Mouse (Mus musculus): ENCODE measurements around the gene Dkk3. TPM values are rescaled to one million over a fixed set of nuclear protein-coding genes. Genes with fewer than 3 reads are reported as not detected.

Dkk3 gene
- polyA plus RNA-seq, 1 experiment from 2014 or later: 17.0 TPM

GRCm38 (mm10) chr7:112138509-112139405 is 20.1 kb downstream of the Dkk3 start:
- WGBS: 51% methylated on average over 11 of the region's 11 CpGs
- H3K9ac ChIP-seq (ENCODE audit: low read depth, low read length): no peak overlapping the region
- 0 out of 2 replicates have a peak, but pooled peaks have one; percentile 22 for ATAC-seq
- no peaks in the 10 kb centered on the region for H3K9me3 ChIP-seq (ENCODE audit: control insufficient read depth)
- no peak overlapping the region for H3K4me3 ChIP-seq (ENCODE audit: low read depth, low read length)
- no peaks in the 10 kb centered on the region for H3K27me3 ChIP-seq (replicated peaks; ENCODE audit: control insufficient read depth, insufficient read depth, low read length)
- no peak overlapping the region for H3K4me2 ChIP-seq (replicated peaks; ENCODE audit: low read depth)
- H3K27ac ChIP-seq (ENCODE audit: low read depth, low read length): no peak overlapping the region; the same call in 1 of the 2 replicates
- H3K4me1 ChIP-seq (replicated peaks; ENCODE audit: control insufficient read depth, insufficient read depth, low read length): 0 out of 2 replicates have a peak, but pooled peaks cover 7% of the 10 kb centered on the region
- TF ChIP-seq CTCF (IDR thresholded peaks at IDR 0.05; ENCODE audit: low read depth): no peak
- H3K36me3 ChIP-seq (ENCODE audit: control insufficient read depth, insufficient read depth): no peaks in the 10 kb centered on the region

GRCm38 (mm10) chr7:112138168-112138508 is 20.7 kb downstream of the Dkk3 start:
- Histone ChIP-seq H3K36me3 (ENCODE audit: control insufficient read depth, insufficient read depth) (no peaks in the 10 kb centered on the region), H3K9ac (ENCODE audit: low read depth, low read length) (no peak overlapping the region), H3K27me3 (replicated peaks; ENCODE audit: control insufficient read depth, insufficient read depth, low read length) (no peaks in the 10 kb centered on the region), H3K4me2 (replicated peaks; ENCODE audit: low read depth) (no peak overlapping the region), H3K27ac (ENCODE audit: low read depth, low read length) (no peak overlapping the region), H3K9me3 (ENCODE audit: control insufficient read depth) (no peaks in the 10 kb centered on the region), H3K4me1 (replicated peaks; ENCODE audit: control insufficient read depth, insufficient read depth, low read length) (0 out of 2 replicates have a peak, but pooled peaks cover 7% of the 10 kb centered on the region), H3K4me3 (ENCODE audit: low read depth, low read length) (no peak overlapping the region)
- no peak for TF ChIP-seq CTCF (IDR thresholded peaks at IDR 0.05; ENCODE audit: low read depth)
- ATAC-seq: no peak
- WGBS: 56% methylated on average over 7 of the region's 7 CpGs

GRCm38 (mm10) chr7:112136537-112136936 is 22.3 kb downstream of the Dkk3 start:
- Histone ChIP-seq H3K4me2 (replicated peaks; ENCODE audit: low read depth) (no peak overlapping the region), H3K9me3 (ENCODE audit: control insufficient read depth) (no peaks in the 10 kb centered on the region), H3K27me3 (replicated peaks; ENCODE audit: control insufficient read depth, insufficient read depth, low read length) (no peaks in the 10 kb centered on the region), H3K9ac (ENCODE audit: low read depth, low read length) (no peak overlapping the region), H3K36me3 (ENCODE audit: control insufficient read depth, insufficient read depth) (no peaks in the 10 kb centered on the region), H3K4me1 (replicated peaks; ENCODE audit: control insufficient read depth, insufficient read depth, low read length) (0 out of 2 replicates have a peak, but pooled peaks cover 7% of the 10 kb centered on the region), H3K27ac (ENCODE audit: low read depth, low read length) (no peak overlapping the region), H3K4me3 (ENCODE audit: low read depth, low read length) (no peak overlapping the region)
- 87% methylated on average over 5 of the region's 5 CpGs for WGBS
- no peak for ATAC-seq
- TF ChIP-seq CTCF (IDR thresholded peaks at IDR 0.05; ENCODE audit: low read depth): no peak

- no peak for TF ChIP-seq CTCF (IDR thresholded peaks at IDR 0.05; ENCODE audit: low read depth)
- Histone ChIP-seq H3K4me2 (replicated peaks; ENCODE audit: low read depth) (no peak overlapping the region), H3K9me3 (ENCODE audit: control insufficient read depth) (no peaks in the 10 kb centered on the region), H3K4me3 (ENCODE audit: low read depth, low read length) (no peak overlapping the region), H3K9ac (ENCODE audit: low read depth, low read length) (no peak overlapping the region), H3K36me3 (ENCODE audit: control insufficient read depth, insufficient read depth) (no peaks in the 10 kb centered on the region), H3K27me3 (replicated peaks; ENCODE audit: control insufficient read depth, insufficient read depth, low read length) (no peaks in the 10 kb centered on the region), H3K4me1 (replicated peaks; ENCODE audit: control insufficient read depth, insufficient read depth, low read length) (0 out of 2 replicates have a peak, but pooled peaks cover 7% of the 10 kb centered on the region), H3K27ac (ENCODE audit: low read depth, low read length) (no peak overlapping the region)
- WGBS: 85% methylated on average over 4 of the region's 4 CpGs
- ATAC-seq: no peak
These were observed 23.7 kb downstream of the Dkk3 start for GRCm38 (mm10) chr7:112135161-112135560.

GRCm38 (mm10) chr7:112133277-112133676 is 25.6 kb downstream of the Dkk3 start:
- Histone ChIP-seq H3K9ac (ENCODE audit: low read depth, low read length) (no peak overlapping the region), H3K4me1 (replicated peaks; ENCODE audit: control insufficient read depth, insufficient read depth, low read length) (no peaks in the 10 kb centered on the region), H3K36me3 (ENCODE audit: control insufficient read depth, insufficient read depth) (no peaks in the 10 kb centered on the region), H3K4me3 (ENCODE audit: low read depth, low read length) (no peak overlapping the region), H3K27ac (ENCODE audit: low read depth, low read length) (no peak overlapping the region), H3K9me3 (ENCODE audit: control insufficient read depth) (no peaks in the 10 kb centered on the region), H3K27me3 (replicated peaks; ENCODE audit: control insufficient read depth, insufficient read depth, low read length) (no peaks in the 10 kb centered on the region), H3K4me2 (replicated peaks; ENCODE audit: low read depth) (no peak overlapping the region)
- WGBS: 90% methylated on average over 5 of the region's 5 CpGs
- ATAC-seq: no peak
- TF ChIP-seq CTCF (IDR thresholded peaks at IDR 0.05; ENCODE audit: low read depth): peak; percentile 46

GRCm38 (mm10) chr7:112132005-112132404 is 26.9 kb downstream of the Dkk3 start:
- H3K4me3 ChIP-seq (ENCODE audit: low read depth, low read length): no peak overlapping the region
- no peak for ATAC-seq
- TF ChIP-seq CTCF (IDR thresholded peaks at IDR 0.05; ENCODE audit: low read depth): no peak
- no peak overlapping the region for H3K27ac ChIP-seq (ENCODE audit: low read depth, low read length)
- 82% methylated on average over 6 of the region's 6 CpGs for WGBS
- no peaks in the 10 kb centered on the region for H3K9me3 ChIP-seq (ENCODE audit: control insufficient read depth)
- no peak overlapping the region for H3K9ac ChIP-seq (ENCODE audit: low read depth, low read length)
- H3K27me3 ChIP-seq (replicated peaks; ENCODE audit: control insufficient read depth, insufficient read depth, low read length): no peaks in the 10 kb centered on the region
- no peak overlapping the region for H3K4me2 ChIP-seq (replicated peaks; ENCODE audit: low read depth)
- H3K4me1 ChIP-seq (replicated peaks; ENCODE audit: control insufficient read depth, insufficient read depth, low read length): no peaks in the 10 kb centered on the region
- H3K36me3 ChIP-seq (ENCODE audit: control insufficient read depth, insufficient read depth): no peaks in the 10 kb centered on the region
